Mouse (Mus musculus): Measurements from ENCODE around the gene Wwox. TPM values are rescaled to one million over a fixed set of nuclear protein-coding genes. Genes with fewer than 3 reads are reported as not detected.

Wwox gene
- polyA plus RNA-seq, 1 experiment = 14.9 TPM

DNA sequence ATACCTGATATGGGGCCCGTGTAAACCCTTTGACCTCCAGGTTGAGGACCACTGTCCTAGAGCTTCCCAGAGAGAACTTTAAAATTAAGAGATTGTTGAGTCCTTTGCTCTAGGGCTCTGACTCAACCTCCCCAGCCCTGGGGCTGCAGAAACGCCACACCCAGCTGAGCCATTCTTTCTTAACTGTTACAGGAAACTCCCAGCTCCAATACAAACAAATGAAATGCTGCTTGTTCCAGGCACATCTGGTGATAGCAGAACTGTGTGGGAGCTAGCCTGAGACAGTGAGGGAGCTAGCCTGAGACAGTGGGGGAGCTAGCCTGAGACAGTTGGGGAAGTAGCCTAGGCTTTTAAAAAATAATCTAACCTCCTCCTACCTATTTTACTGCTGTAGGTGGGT lies 194.7 kb downstream of the Wwox start:
- no peaks in the 10 kb centered on the region for H3K36me3 ChIP-seq (ENCODE audit: control insufficient read depth, insufficient read depth, low read length)
- TF ChIP-seq CTCF (IDR thresholded peaks at IDR 0.05; ENCODE audit: control insufficient read depth, insufficient read depth, insufficient replicate concordance, low read depth, low read length) = no peak
- TF ChIP-seq POLR2A (IDR thresholded peaks at IDR 0.05; ENCODE audit: control insufficient read depth, low read depth, low read length) = no peak
- no peak overlapping the region for H3K27ac ChIP-seq (ENCODE audit: control insufficient read depth, insufficient read depth, low read depth, low read length)
- H3K27me3 ChIP-seq (ENCODE audit: control insufficient read depth, insufficient read depth, low read length) = no peaks in the 10 kb centered on the region
- H3K4me3 ChIP-seq (ENCODE audit: control insufficient read depth, low read depth, low read length) = no peak overlapping the region
- no peaks in the 10 kb centered on the region for H3K4me1 ChIP-seq (ENCODE audit: control insufficient read depth, insufficient read depth, low read length)

DNA sequence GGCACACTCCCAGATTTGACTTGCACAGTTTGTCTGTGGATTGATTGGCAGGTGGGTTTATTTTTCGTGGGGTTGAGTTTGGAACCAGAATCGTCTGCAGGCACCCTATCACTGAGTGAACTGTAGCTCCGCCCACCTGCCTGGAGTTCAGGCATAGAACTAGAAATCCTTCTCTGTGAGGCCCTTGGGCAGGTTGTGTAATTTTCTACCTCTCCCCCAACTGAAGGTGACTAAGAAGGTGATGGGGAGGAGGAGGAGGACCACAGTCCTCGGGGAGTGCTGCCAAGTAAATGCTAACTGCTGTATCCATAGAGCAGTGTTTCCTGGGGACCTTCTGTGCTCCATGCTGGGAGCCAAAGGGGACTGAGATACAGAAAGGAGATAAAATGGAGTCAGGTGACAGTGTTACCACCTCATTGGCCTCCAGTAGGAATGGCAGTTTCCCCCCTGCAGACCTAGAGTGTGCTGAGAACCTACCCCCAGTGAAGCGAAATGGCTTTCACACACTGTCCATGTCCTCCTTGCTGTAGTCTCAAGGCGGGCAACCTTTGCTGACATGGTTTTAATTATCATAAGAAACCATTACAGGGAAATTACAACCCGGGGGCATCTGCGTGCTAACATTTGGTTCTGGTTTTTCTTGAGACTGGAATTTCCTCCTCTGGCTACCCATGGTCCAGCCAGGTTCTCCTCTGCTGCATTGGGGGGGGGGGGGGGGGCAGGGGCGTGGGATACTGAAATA lies 195.4 kb downstream of the Wwox start:
- no peak overlapping the region for H3K4me3 ChIP-seq (ENCODE audit: control insufficient read depth, low read depth, low read length)
- H3K36me3 ChIP-seq (ENCODE audit: control insufficient read depth, insufficient read depth, low read length) = no peaks in the 10 kb centered on the region
- TF ChIP-seq POLR2A (IDR thresholded peaks at IDR 0.05; ENCODE audit: control insufficient read depth, low read depth, low read length) = no peak
- TF ChIP-seq CTCF (IDR thresholded peaks at IDR 0.05; ENCODE audit: control insufficient read depth, insufficient read depth, insufficient replicate concordance, low read depth, low read length) = no peak
- H3K4me1 ChIP-seq (ENCODE audit: control insufficient read depth, insufficient read depth, low read length) = no peaks in the 10 kb centered on the region
- no peak overlapping the region for H3K27ac ChIP-seq (ENCODE audit: control insufficient read depth, insufficient read depth, low read depth, low read length)
- no peaks in the 10 kb centered on the region for H3K27me3 ChIP-seq (ENCODE audit: control insufficient read depth, insufficient read depth, low read length)

DNA sequence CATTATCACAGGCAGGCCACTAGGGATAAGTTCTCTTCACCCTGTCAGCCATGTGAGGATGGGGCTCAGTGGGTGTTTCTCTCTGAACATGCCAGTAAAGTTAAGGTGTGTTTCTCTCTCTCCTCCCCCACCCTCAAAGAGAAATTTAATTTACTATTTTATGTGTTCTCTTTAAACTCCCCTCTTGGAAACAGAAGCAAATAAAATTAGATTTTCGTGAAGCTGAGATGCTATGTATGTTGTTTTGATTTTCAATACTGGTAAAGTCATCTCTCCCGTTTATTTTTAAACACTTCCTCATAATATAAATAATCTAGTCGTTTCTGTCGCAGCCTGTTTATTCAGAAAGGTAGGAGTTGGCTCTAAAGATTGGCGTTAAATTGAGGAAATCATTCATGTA lies 196.9 kb downstream of the Wwox start:
- H3K27ac ChIP-seq (ENCODE audit: control insufficient read depth, insufficient read depth, low read depth, low read length) = no peak overlapping the region
- H3K36me3 ChIP-seq (ENCODE audit: control insufficient read depth, insufficient read depth, low read length) = no peaks in the 10 kb centered on the region
- no peaks in the 10 kb centered on the region for H3K27me3 ChIP-seq (ENCODE audit: control insufficient read depth, insufficient read depth, low read length)
- no peak for TF ChIP-seq CTCF (IDR thresholded peaks at IDR 0.05; ENCODE audit: control insufficient read depth, insufficient read depth, insufficient replicate concordance, low read depth, low read length)
- no peak for TF ChIP-seq POLR2A (IDR thresholded peaks at IDR 0.05; ENCODE audit: control insufficient read depth, low read depth, low read length)
- no peaks in the 10 kb centered on the region for H3K4me1 ChIP-seq (ENCODE audit: control insufficient read depth, insufficient read depth, low read length)
- H3K4me3 ChIP-seq (ENCODE audit: control insufficient read depth, low read depth, low read length) = no peak overlapping the region

DNA sequence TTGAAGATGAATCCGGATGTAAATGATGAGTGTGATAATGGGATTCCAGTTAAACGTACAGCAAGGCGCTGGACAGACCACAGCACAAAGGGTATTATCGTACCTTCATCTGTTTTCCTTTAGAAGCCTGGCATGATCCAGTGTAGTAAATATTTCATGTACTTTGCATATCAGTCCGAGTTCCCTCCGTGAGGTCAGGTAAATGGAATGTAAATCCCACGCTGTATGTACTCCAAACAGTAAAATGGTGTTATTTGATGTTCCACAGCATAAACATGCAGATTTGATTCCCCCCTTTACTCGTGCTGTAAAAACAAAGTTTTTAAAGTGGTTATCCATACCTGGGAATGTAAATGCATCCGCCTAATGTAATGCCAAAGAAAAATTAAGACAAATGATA lies 202.4 kb downstream of the Wwox start:
- Histone ChIP-seq H3K4me1 (ENCODE audit: control insufficient read depth, insufficient read depth, low read length) (no peaks in the 10 kb centered on the region), H3K27me3 (ENCODE audit: control insufficient read depth, insufficient read depth, low read length) (no peaks in the 10 kb centered on the region), H3K27ac (ENCODE audit: control insufficient read depth, insufficient read depth, low read depth, low read length) (no peak overlapping the region), H3K36me3 (ENCODE audit: control insufficient read depth, insufficient read depth, low read length) (no peaks in the 10 kb centered on the region), H3K4me3 (ENCODE audit: control insufficient read depth, low read depth, low read length) (no peak overlapping the region)
- no peak for TF ChIP-seq CTCF (IDR thresholded peaks at IDR 0.05; ENCODE audit: control insufficient read depth, insufficient read depth, insufficient replicate concordance, low read depth, low read length)
- no peak for TF ChIP-seq POLR2A (IDR thresholded peaks at IDR 0.05; ENCODE audit: control insufficient read depth, low read depth, low read length)

DNA sequence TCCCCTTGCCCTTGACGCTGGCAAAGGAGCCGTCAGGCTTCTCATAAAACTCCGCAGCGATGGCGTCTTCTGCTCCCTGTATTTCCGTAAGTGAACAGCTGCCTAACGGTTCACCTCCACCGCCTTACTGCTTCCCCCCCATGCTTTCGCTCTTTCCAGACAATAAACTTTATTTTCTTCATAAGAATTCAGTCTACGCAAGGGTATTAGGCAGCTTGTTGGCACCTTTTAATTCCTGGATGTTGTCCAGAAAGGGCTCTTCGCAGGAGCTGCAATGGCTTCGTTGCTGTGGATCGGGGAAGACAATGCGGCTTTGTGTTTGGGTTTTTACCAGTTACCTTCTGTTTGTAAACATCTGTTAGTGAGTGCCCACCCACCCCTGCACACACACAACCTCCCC lies 211.3 kb downstream of the Wwox start:
- Histone ChIP-seq H3K27me3 (ENCODE audit: control insufficient read depth, insufficient read depth, low read length) (no peaks in the 10 kb centered on the region), H3K36me3 (ENCODE audit: control insufficient read depth, insufficient read depth, low read length) (no peaks in the 10 kb centered on the region), H3K27ac (ENCODE audit: control insufficient read depth, insufficient read depth, low read depth, low read length) (no peak overlapping the region), H3K4me3 (ENCODE audit: control insufficient read depth, low read depth, low read length) (no peak overlapping the region), H3K4me1 (ENCODE audit: control insufficient read depth, insufficient read depth, low read length) (no peaks in the 10 kb centered on the region)
- TF ChIP-seq POLR2A (IDR thresholded peaks at IDR 0.05; ENCODE audit: control insufficient read depth, low read depth, low read length) = no peak
- no peak for TF ChIP-seq CTCF (IDR thresholded peaks at IDR 0.05; ENCODE audit: control insufficient read depth, insufficient read depth, insufficient replicate concordance, low read depth, low read length)

DNA sequence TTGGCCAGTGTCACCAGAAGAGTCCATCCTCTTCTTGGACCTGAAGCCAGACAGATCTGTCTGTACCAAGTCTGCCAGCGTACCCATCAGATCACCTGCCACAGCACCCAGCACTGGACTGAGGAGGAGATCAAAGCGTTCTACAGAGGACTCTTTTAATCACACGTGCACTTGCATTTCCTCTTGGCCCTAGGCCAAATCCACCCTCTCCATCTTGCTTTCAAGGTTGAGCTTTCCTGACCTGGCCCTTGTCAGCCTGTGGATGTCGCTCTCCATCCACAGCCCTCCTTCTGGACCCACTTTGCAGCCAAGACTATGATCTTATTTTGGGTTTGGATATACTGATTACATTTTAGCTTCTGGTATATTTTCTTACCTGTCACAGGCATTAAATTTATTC lies 218.3 kb downstream of the Wwox start:
- H3K27ac ChIP-seq (ENCODE audit: control insufficient read depth, insufficient read depth, low read depth, low read length) = no peak overlapping the region
- no peaks in the 10 kb centered on the region for H3K36me3 ChIP-seq (ENCODE audit: control insufficient read depth, insufficient read depth, low read length)
- no peaks in the 10 kb centered on the region for H3K27me3 ChIP-seq (ENCODE audit: control insufficient read depth, insufficient read depth, low read length)
- H3K4me3 ChIP-seq (ENCODE audit: control insufficient read depth, low read depth, low read length) = no peak overlapping the region
- TF ChIP-seq POLR2A (IDR thresholded peaks at IDR 0.05; ENCODE audit: control insufficient read depth, low read depth, low read length) (no peak), CTCF (IDR thresholded peaks at IDR 0.05; ENCODE audit: control insufficient read depth, insufficient read depth, insufficient replicate concordance, low read depth, low read length) (0 out of 2 replicates have a peak, but pooled peaks have one; percentile 20)
- no peaks in the 10 kb centered on the region for H3K4me1 ChIP-seq (ENCODE audit: control insufficient read depth, insufficient read depth, low read length)

DNA sequence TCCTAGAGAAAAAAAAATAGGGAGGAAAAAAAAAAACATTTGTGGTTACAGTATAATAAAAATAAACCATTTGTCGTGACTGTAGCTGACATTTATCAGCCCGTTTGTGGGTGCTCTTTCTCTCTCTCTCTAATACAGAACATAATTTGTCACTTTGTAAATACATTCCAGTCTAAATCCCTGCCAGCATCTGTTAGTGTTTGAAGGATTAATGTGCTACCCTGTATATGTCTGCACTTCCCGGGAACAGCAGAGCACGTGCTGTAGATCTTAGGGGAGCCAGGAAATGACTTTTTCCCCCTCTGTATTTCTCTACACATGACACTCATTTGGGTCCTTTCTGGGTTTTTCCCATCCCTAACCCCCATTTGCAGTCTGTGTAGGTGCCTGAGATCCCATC lies 219.0 kb downstream of the Wwox start:
- no peaks in the 10 kb centered on the region for H3K27me3 ChIP-seq (ENCODE audit: control insufficient read depth, insufficient read depth, low read length)
- H3K36me3 ChIP-seq (ENCODE audit: control insufficient read depth, insufficient read depth, low read length) = no peaks in the 10 kb centered on the region
- no peak overlapping the region for H3K4me3 ChIP-seq (ENCODE audit: control insufficient read depth, low read depth, low read length)
- H3K4me1 ChIP-seq (ENCODE audit: control insufficient read depth, insufficient read depth, low read length) = no peaks in the 10 kb centered on the region
- no peak overlapping the region for H3K27ac ChIP-seq (ENCODE audit: control insufficient read depth, insufficient read depth, low read depth, low read length)
- TF ChIP-seq CTCF (IDR thresholded peaks at IDR 0.05; ENCODE audit: control insufficient read depth, insufficient read depth, insufficient replicate concordance, low read depth, low read length) (no peak), POLR2A (IDR thresholded peaks at IDR 0.05; ENCODE audit: control insufficient read depth, low read depth, low read length) (no peak)
